Mouse (Mus musculus) embryonic facial prominence, embryonic 15.5 days (tissue): ENCODE results near the gene Tob2. TPM values are rescaled to one million over a fixed set of nuclear protein-coding genes. Genes with fewer than 3 reads are reported as not detected.

Experiments
- polyA plus RNA-seq: library from polyadenylated mRNA; unstranded; fragments of >200 nt; fragmentation: Nextera tagmentation; extraction: Ambion mirVana; gene quantifications from 2 replicates; pipeline ENCODE4 v1.2.1, GENCODE M21; 2015

Tob2 gene
- polyA plus RNA-seq, 1 experiment from 2014 or later, result 33.8 TPM

Other genes starting within 250 kb of the Tob2 start
- 18.0 and 20.0 TPM in 2 replicates for gene L3mbtl2, start 194.9 kb downstream of the Tob2 start, polyA plus RNA-seq
- 10.4 and 12.4 TPM in 2 replicates for gene Chadl, start 161.5 kb downstream of the Tob2 start, polyA plus RNA-seq
- gene Zc3h7b, start 113.7 kb downstream of the Tob2 start, polyA plus RNA-seq, result 29.5 and 31.2 TPM in 2 replicates
- 98.3 and 102 TPM in 2 replicates for gene Rangap1, start 113.3 kb downstream of the Tob2 start, polyA plus RNA-seq
- gene Tef, start 56.4 kb downstream of the Tob2 start, polyA plus RNA-seq, result 31.1 and 32.3 TPM in 2 replicates
- 133 and 145 TPM in 2 replicates for gene Phf5a, start 13.1 kb upstream of the Tob2 start, polyA plus RNA-seq
- 156 and 164 TPM in 2 replicates for gene Aco2, start 13.5 kb upstream of the Tob2 start, polyA plus RNA-seq
- gene Polr3h, start 67.4 kb upstream of the Tob2 start, polyA plus RNA-seq, result 64.2 and 65.3 TPM in 2 replicates
- 17.5 and 19.3 TPM in 2 replicates for gene Csdc2, start 78.0 kb upstream of the Tob2 start, polyA plus RNA-seq
- gene Pmm1, start 102.1 kb upstream of the Tob2 start, polyA plus RNA-seq, result 35.9 and 39.6 TPM in 2 replicates
- gene 1700029P11Rik, start 121.7 kb upstream of the Tob2 start, polyA plus RNA-seq, result not detected in 2 replicates
- gene Xrcc6, start 129.0 kb upstream of the Tob2 start, polyA plus RNA-seq, result 75.5 and 82.1 TPM in 2 replicates
- gene Desi1, start 175.1 kb upstream of the Tob2 start, polyA plus RNA-seq, result 29.3 and 29.8 TPM in 2 replicates
- 246 and 260 TPM in 2 replicates for gene Snu13, start 188.8 kb upstream of the Tob2 start, polyA plus RNA-seq
- gene 4930407I10Rik, start 200.4 kb upstream of the Tob2 start, polyA plus RNA-seq, result not detected in 2 replicates
- 0.04 and 0.11 TPM in 2 replicates for gene Mei1, start 211.2 kb upstream of the Tob2 start, polyA plus RNA-seq